Mouse (Mus musculus) heart, embryonic 12.5 days (tissue): ENCODE measurements around the gene Kif1bp. TPM values are rescaled to one million over a fixed set of nuclear protein-coding genes. Genes with fewer than 3 reads are reported as not detected.
"Not testable (repeated sequence)": the region's sequence is repeated elsewhere in the genome, so short reads cannot be mapped to it uniquely, and the experiment has no call there.

Experiments
- ATAC-seq: fragments of 200-750 bp; cut with Nextera tagmentation; 2 replicates; pipeline ENCODE4 v1.8.0; 2017; ENCODE audit warnings: moderate TSS enrichment, moderate library complexity; ENCODE audit not compliant: insufficient number of reproducible peaks, low FRiP score
- H3K27ac ChIP-seq: fragments of 300-500 bp; sonication (generic); 2 replicates; pipeline ENCODE4 v1.5.1; 2016; ENCODE audit warnings: mild to moderate bottlenecking, moderate library complexity; ENCODE audit not compliant: poor library complexity, severe bottlenecking
- H3K27me3 ChIP-seq: fragments of 300-500 bp; sonication (generic); replicated peaks from 2 replicates; pipeline ENCODE4 v1.6.1; 2016; ENCODE audit warnings: mild to moderate bottlenecking, moderate library complexity
- H3K36me3 ChIP-seq: fragments of 300-500 bp; sonication (generic); 2 replicates; pipeline ENCODE4 v1.6.1; 2016; ENCODE audit warnings: mild to moderate bottlenecking, moderate library complexity
- H3K4me1 ChIP-seq: fragments of 300-500 bp; sonication (generic); replicated peaks from 2 replicates; pipeline ENCODE4 v1.6.1; 2016; ENCODE audit warnings: mild to moderate bottlenecking
- H3K4me2 ChIP-seq: fragments of 300-500 bp; sonication (generic); 2 replicates; pipeline ENCODE4 v1.6.1; 2016; ENCODE audit warnings: mild to moderate bottlenecking, moderate library complexity
- H3K4me3 ChIP-seq: fragments of 300-500 bp; sonication (generic); 2 replicates; pipeline ENCODE4 v1.5.1; 2016; ENCODE audit warnings: mild to moderate bottlenecking
- H3K9ac ChIP-seq: fragments of 300-500 bp; sonication (generic); 2 replicates; pipeline ENCODE4 v1.6.1; 2016; ENCODE audit warnings: mild to moderate bottlenecking, moderate library complexity
- H3K9me3 ChIP-seq: fragments of 300-500 bp; sonication (generic); replicated peaks from 2 replicates; pipeline ENCODE4 v1.6.1; 2016; ENCODE audit warnings: mild to moderate bottlenecking, moderate library complexity
- WGBS: fragments of 180-500 bp; shearing (Covaris S2); methylation state at CpG from one replicate; pipeline ENCODE4 v1.1.7; 2016; 5-methylcytosine and 5-hydroxymethylcytosine counted together
- polyA plus RNA-seq: library from polyadenylated mRNA; unstranded; fragments of >200 nt; fragmentation: Nextera tagmentation; extraction: Ambion mirVana; gene quantifications from 2 replicates; pipeline ENCODE4 v1.2.1, GENCODE M21; 2016

The Kif1bp gene
- polyA plus RNA-seq, 1 experiment from 2014 or later, result 34.4 TPM

DNA sequence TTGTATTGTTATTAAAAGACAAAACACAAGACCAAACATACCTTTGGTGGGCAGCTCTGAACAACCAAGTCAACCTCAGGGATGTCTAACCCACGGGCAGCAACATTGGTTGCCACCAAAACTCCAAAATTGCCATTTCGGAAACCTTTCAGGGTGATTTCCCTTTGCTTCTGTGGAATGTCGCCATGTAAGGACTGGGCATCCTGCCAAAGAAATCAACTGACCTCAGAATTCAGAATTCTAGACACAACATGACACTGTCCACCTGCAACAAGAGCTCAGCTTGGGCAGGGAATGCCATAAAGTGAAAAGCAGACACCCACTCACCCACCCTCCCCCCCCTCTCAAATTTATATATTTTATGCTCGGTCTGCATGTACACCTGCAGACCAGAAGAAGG lies 10.4 kb upstream of the Kif1bp start:
- H3K36me3 ChIP-seq, result peaks cover 96% of the 10 kb centered on the region
- peaks cover 10% of the 10 kb centered on the region for H3K4me1 ChIP-seq
- peak; percentile 23; the same call in 1 of the 2 replicates for ATAC-seq
- H3K4me2 ChIP-seq, result no peak overlapping the region
- WGBS, result 66% methylated on average over 4 of the region's 4 CpGs
- no peaks in the 10 kb centered on the region for H3K9me3 ChIP-seq
- no peak overlapping the region for H3K9ac ChIP-seq
- H3K27ac ChIP-seq, result no peak overlapping the region
- H3K4me3 ChIP-seq, result no peak overlapping the region
- H3K27me3 ChIP-seq, result no peaks in the 10 kb centered on the region

- 66% methylated on average over 1 of the region's 1 CpGs for WGBS
- ATAC-seq, result no peak
- H3K9ac ChIP-seq, result no peak overlapping the region
- peaks cover 80% of the 10 kb centered on the region for H3K36me3 ChIP-seq
- no peak overlapping the region for H3K4me3 ChIP-seq
- no peak overlapping the region for H3K4me2 ChIP-seq
- no peaks in the 10 kb centered on the region for H3K9me3 ChIP-seq
- H3K27ac ChIP-seq, result no peak overlapping the region
- H3K4me1 ChIP-seq, result peaks cover 6% of the 10 kb centered on the region; the same call in 1 of the 2 replicates
- H3K27me3 ChIP-seq, result no peaks in the 10 kb centered on the region
These were observed 5.0 kb upstream of the Kif1bp start for GRCm38 (mm10) chr10:62583245-62583644.

GRCm38 (mm10) chr10:62582701-62583100 lies 4.4 kb upstream of the Kif1bp start:
- H3K27me3 ChIP-seq, result no peaks in the 10 kb centered on the region
- no peak overlapping the region for H3K27ac ChIP-seq
- no peak for ATAC-seq
- no peak overlapping the region for H3K4me2 ChIP-seq
- no peaks in the 10 kb centered on the region for H3K9me3 ChIP-seq
- no peak overlapping the region for H3K9ac ChIP-seq
- peaks cover 4% of the 10 kb centered on the region for H3K4me1 ChIP-seq
- H3K36me3 ChIP-seq, result peaks cover 75% of the 10 kb centered on the region
- 79% methylated on average over 7 of the region's 7 CpGs for WGBS
- H3K4me3 ChIP-seq, result no peak overlapping the region

GRCm38 (mm10) chr10:62582263-62582662 lies 4.0 kb upstream of the Kif1bp start:
- Histone ChIP-seq H3K9me3 (no peaks in the 10 kb centered on the region), H3K9ac (no peak overlapping the region), H3K27me3 (no peaks in the 10 kb centered on the region), H3K36me3 (peaks cover 71% of the 10 kb centered on the region), H3K4me2 (no peak overlapping the region), H3K27ac (no peak overlapping the region), H3K4me1 (peaks cover 8% of the 10 kb centered on the region), H3K4me3 (no peak overlapping the region)
- no peak for ATAC-seq
- WGBS, result 87% methylated on average over 17 of the region's 17 CpGs

GRCm38 (mm10) chr10:62579129-62579528 lies 872 bp upstream of the Kif1bp start:
- not testable (repeated sequence) for ATAC-seq, H3K27me3 ChIP-seq, H3K27ac ChIP-seq, H3K4me3 ChIP-seq, H3K4me2 ChIP-seq, H3K9ac ChIP-seq, H3K9me3 ChIP-seq
- 89% methylated on average over 12 of the region's 13 CpGs for whole genome bisulfite sequencing
- Histone ChIP-seq H3K4me1 (peaks cover 13% of the 10 kb centered on the region), H3K36me3 (peaks cover 49% of the 10 kb centered on the region)

- peaks cover 49% of the 10 kb centered on the region for H3K36me3 ChIP-seq
- peak overlapping the region; percentile 79 for H3K9ac ChIP-seq
- peak overlapping the region; percentile 97 for H3K4me2 ChIP-seq
- H3K27ac ChIP-seq, result peak overlapping the region; percentile 12; the same call in 1 of the 2 replicates
- peaks cover 13% of the 10 kb centered on the region for H3K4me1 ChIP-seq
- H3K27me3 ChIP-seq, result no peaks in the 10 kb centered on the region
- peak overlapping the region; percentile 84 for H3K4me3 ChIP-seq
- 1% methylated on average over 54 of the region's 54 CpGs for WGBS
- no peaks in the 10 kb centered on the region for H3K9me3 ChIP-seq
- ATAC-seq, result peak; percentile 81
These were observed 452 bp downstream of the Kif1bp start for GRCm38 (mm10) chr10:62577673-62578337.

GRCm38 (mm10) chr10:62575001-62575400 lies 3.3 kb downstream of the Kif1bp start:
- no peak overlapping the region for H3K4me3 ChIP-seq
- H3K9me3 ChIP-seq, result no peaks in the 10 kb centered on the region
- no peak for ATAC-seq
- peaks cover 41% of the 10 kb centered on the region for H3K36me3 ChIP-seq
- H3K4me2 ChIP-seq, result no peak overlapping the region
- H3K27me3 ChIP-seq, result no peaks in the 10 kb centered on the region
- no peak overlapping the region for H3K27ac ChIP-seq
- no peak overlapping the region for H3K9ac ChIP-seq
- 87% methylated on average over 13 of the region's 13 CpGs for WGBS
- H3K4me1 ChIP-seq, result peaks cover 13% of the 10 kb centered on the region

DNA sequence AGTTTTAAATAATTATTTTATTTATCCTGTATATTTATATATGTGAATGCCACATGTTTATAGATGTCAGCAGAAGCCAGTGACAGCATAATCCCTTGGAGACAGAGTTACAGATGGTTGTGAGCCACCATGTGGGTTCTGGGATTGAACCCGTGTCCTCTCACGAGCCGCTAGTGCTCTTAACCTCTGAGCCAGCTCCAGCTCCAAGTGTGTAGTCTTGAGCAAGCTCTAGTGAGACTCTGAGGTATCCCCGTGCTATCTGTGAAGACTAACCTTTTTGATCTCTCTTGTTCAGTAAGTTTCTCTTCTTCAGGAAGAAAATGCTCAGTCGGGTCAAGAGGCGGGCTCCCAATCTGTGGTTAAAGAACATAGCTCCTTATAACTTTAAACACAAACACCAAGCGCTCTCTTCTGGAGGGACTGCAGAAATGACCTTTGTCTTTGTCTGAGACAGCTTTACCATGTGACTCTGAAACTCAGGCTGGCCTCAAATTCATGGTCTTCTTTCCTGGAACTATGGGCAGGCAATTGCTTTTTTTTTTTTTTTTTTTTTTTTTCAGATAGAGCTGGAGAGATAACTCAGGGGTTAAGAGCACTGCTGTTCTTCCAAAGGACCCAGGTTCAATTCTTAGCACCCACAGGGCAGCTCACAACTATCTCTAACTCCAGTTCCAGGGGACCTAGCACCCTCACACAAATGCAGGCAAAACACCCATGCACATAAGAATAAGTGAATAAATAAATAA lies 8.0 kb downstream of the Kif1bp start:
- H3K9ac ChIP-seq, result no peak overlapping the region
- peaks cover 80% of the 10 kb centered on the region for H3K36me3 ChIP-seq
- no peaks in the 10 kb centered on the region for H3K27me3 ChIP-seq
- H3K4me2 ChIP-seq, result no peak overlapping the region
- ATAC-seq, result no peak
- H3K9me3 ChIP-seq, result peaks cover 3% of the 10 kb centered on the region; the same call in 1 of the 2 replicates
- no peak overlapping the region for H3K27ac ChIP-seq
- 92% methylated on average over 7 of the region's 7 CpGs for WGBS
- H3K4me1 ChIP-seq, result no peaks in the 10 kb centered on the region
- no peak overlapping the region for H3K4me3 ChIP-seq

- Histone ChIP-seq H3K27ac (no peak overlapping the region), H3K36me3 (peaks cover 83% of the 10 kb centered on the region), H3K4me2 (no peak overlapping the region), H3K4me3 (no peak overlapping the region), H3K9me3 (peaks cover 3% of the 10 kb centered on the region; the same call in 1 of the 2 replicates), H3K4me1 (no peaks in the 10 kb centered on the region), H3K9ac (no peak overlapping the region), H3K27me3 (no peaks in the 10 kb centered on the region)
- 73% methylated on average over 4 of the region's 4 CpGs for WGBS
- ATAC-seq, result no peak
These were observed 9.4 kb downstream of the Kif1bp start for GRCm38 (mm10) chr10:62568861-62569260.

DNA sequence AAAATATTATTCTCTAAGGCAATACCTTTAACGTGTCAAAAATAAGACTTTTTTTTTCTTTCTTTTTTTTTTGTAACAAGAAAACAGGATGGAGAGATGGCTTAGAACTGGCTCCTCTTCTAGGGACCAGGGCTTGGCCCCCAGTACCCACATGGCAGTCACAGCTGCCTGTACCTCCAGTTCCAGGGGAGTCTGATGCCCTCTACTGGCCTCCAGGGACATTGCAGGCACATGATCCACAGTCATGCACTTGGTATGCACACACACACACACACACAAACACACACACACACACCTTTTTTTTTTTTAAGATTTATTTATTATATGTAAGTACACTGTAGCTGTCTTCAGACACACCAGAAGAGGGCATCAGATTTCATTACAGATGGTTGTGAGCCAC lies 20.5 kb downstream of the Kif1bp start:
- H3K4me2 ChIP-seq, result no peak overlapping the region
- no peak overlapping the region for H3K9ac ChIP-seq
- no peaks in the 10 kb centered on the region for H3K4me1 ChIP-seq
- ATAC-seq, result no peak
- H3K27ac ChIP-seq, result no peak overlapping the region
- H3K27me3 ChIP-seq, result no peaks in the 10 kb centered on the region
- WGBS, result 77% methylated on average over 1 of the region's 1 CpGs
- no peak overlapping the region for H3K4me3 ChIP-seq
- H3K9me3 ChIP-seq, result no peaks in the 10 kb centered on the region
- H3K36me3 ChIP-seq, result peaks cover 57% of the 10 kb centered on the region

DNA sequence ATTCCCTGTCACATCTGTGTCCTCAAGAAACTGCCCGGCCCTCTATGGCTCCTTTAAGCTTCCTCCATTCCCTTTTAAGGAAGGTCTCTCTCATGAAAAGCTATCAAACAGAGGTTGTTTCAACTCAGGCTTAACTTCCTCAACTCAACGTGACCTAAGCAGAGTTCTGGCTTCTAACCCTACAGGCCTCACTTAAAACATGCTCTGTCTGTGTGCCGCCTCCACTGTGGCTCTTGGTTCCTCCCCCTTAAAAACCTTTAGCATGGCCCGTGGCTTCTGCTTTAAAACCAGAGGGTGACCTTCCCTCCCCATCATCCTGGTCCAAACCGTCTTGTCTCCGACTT lies 21.7 kb downstream of the Kif1bp start:
- no peaks in the 10 kb centered on the region for H3K9me3 ChIP-seq
- H3K36me3 ChIP-seq, result peaks cover 45% of the 10 kb centered on the region
- H3K27me3 ChIP-seq, result no peaks in the 10 kb centered on the region
- H3K4me2 ChIP-seq, result no peak overlapping the region
- H3K4me3 ChIP-seq, result no peak overlapping the region
- no peak for ATAC-seq
- H3K4me1 ChIP-seq, result no peaks in the 10 kb centered on the region
- no peak overlapping the region for H3K27ac ChIP-seq
- 81% methylated on average over 6 of the region's 6 CpGs for WGBS
- H3K9ac ChIP-seq, result no peak overlapping the region
